Mouse (Mus musculus): ENCODE measurements around the gene Spata5. TPM values are rescaled to one million over a fixed set of nuclear protein-coding genes. Genes with fewer than 3 reads are reported as not detected.
A peak's percentile ranks its signal among the peaks of the same experiment; 100 is the strongest.

Spata5 gene
- total RNA-seq, 2 experiments from 2014 or later = 12.0 to 17.3 TPM

GRCm38 (mm10) chr3:37614878-37615650 lies 195.4 kb downstream of the Spata5 start:
- no peak for DNase-seq

GRCm38 (mm10) chr3:37616586-37617547 lies 197.2 kb downstream of the Spata5 start:
- peak in 1 of 2 experiments; percentile 14 for DNase-seq

Other genes starting within 250 kb of the Spata5 start
- not detected for gene Il21, start 187.3 kb upstream of the Spata5 start, total RNA-seq (2021)
- 1 to 10 TPM in 1 of 2 experiments, under 1 TPM in 1; 0.77 to 1.2 TPM for gene Bbs12, start 107.3 kb upstream of the Spata5 start, total RNA-seq (2021)
- gene Cetn4, start 107.2 kb upstream of the Spata5 start, total RNA-seq (2021) = under 1 TPM; 0.37 to 0.95 TPM
- 10 to 100 TPM in 1 of 2 experiments, 1 to 10 TPM in 1; 5.3 to 12.0 TPM for gene Fgf2, start 71.5 kb upstream of the Spata5 start, total RNA-seq (2021)
- 10 to 100 TPM; 34.0 to 37.3 TPM for gene Nudt6, start 315 bp downstream of the Spata5 start, total RNA-seq (2021)
- 10 to 100 TPM; 22.8 to 25.3 TPM for gene Spry1, start 220.1 kb downstream of the Spata5 start, total RNA-seq (2021)

All from heart, adult 18-20 months (tissue).